Mouse (Mus musculus): ENCODE data around the gene Fam124b.
A peak's percentile ranks its signal among the peaks of the same experiment; 100 is the strongest.

Gene Fam124b

DNA sequence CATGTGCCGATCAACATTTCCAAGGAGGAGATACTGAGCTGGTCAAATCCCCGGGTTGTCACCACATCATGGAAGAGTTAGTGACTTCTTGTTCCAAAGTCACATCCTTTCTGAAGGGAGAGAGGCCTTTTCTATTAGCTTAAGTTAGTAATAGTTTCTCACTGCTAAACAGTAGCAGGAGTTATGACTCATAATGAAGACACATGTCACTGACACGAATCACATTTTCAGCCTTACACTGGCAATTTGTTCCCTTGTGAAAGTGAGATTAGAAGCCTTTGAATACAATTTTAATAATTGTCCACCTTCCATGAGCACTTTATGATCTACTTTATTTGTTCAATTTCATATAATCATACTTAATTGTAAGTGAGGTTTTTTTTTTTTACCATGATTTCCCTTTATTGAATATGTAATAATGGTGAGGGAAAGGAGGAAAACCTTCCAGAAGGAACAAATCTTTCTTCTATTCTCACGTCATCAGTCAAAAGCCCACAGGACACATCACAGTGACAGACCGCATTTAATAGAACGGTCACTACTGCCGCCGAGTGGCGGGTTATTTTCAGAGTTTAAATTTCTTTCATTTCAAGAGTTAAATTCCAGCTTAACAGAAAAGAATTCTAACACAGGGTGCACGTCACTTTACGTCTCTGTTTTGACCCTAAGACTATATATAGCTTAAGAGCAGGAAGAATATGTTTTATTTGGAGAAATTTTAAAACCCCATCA is 40.5 kb downstream of the Fam124b start:
- DNase-seq (ENCODE audit: low spot score) = peak; percentile 14

DNA sequence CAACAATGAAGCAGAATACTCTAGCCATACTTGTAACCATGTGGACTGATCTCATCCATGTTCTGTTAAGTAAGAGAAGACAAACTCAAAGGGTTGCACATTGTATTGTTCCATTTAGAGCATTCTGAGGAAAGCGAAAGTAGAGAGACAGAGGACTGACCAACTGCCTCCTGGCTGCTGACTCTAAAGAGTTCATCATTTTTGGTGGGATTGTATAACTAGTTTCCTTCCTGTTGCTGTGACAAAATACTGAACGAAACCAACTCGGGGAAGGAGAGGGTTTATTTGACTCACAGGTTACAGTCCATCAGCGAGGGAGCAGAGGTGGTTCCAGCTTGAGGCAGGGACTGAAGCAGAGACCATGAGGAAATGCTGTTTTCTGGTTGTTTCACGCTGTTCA is 50.6 kb downstream of the Fam124b start:
- no peak for DNase-seq (ENCODE audit: low spot score)

GRCm38 (mm10) chr1:80166577-80166976 is 51.7 kb downstream of the Fam124b start:
- no peak for DNase-seq (ENCODE audit: low spot score)

GRCm38 (mm10) chr1:80165391-80165790 is 52.9 kb downstream of the Fam124b start:
- no peak for DNase-seq (ENCODE audit: low spot score)

GRCm38 (mm10) chr1:80162943-80163342 is 55.3 kb downstream of the Fam124b start:
- no peak for DNase-seq (ENCODE audit: low spot score)

DNA sequence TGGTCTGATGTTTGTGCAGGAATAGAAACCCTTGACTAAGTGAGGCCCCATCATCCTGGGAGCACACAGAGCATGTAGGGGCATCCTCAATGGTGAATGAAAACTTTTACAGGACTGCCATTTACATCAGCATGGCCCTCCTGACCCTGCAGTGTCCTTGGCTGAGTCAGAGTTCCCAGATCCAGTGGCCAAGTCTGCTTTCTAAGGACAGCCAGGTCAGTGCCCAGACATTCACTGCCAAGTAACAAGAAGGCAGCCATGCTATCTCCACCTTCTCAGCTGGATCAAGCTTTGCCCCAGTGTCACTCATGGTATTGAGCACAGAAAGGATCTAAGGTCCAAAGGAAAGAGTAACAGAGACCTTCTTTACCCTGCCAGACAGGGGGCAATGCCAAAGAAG is 58.7 kb downstream of the Fam124b start:
- DNase-seq (ENCODE audit: low spot score) = no peak

- DNase-seq (ENCODE audit: low spot score) = no peak
Measured at GRCm38 (mm10) chr1:80154902-80155301, 63.4 kb downstream of the Fam124b start.

- no peak for DNase-seq (ENCODE audit: low spot score)
Measured at GRCm38 (mm10) chr1:80153125-80153716, 65.1 kb downstream of the Fam124b start.

DNA sequence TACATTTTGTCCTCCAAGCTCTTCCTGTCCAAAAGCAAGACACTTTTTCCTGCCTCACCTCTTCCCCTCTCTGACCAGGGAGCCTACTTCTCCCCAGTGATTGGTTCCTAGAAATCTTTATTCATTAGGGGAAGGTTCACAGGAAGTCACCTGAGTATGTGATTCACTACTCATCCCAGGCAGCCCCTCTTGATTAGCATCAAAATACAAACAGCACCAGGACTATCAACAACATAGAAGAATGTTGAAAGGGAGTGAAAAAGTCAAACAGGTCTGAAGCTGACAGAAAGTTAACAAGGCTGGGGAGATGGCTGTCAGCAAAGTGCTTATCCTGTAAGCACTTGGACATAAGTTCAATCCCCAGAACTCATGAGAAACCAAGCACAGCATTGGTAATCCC is 67.6 kb downstream of the Fam124b start:
- no peak for DNase-seq (ENCODE audit: low spot score)
